Mouse (Mus musculus): ENCODE results near the gene Arhgap8.

DNA sequence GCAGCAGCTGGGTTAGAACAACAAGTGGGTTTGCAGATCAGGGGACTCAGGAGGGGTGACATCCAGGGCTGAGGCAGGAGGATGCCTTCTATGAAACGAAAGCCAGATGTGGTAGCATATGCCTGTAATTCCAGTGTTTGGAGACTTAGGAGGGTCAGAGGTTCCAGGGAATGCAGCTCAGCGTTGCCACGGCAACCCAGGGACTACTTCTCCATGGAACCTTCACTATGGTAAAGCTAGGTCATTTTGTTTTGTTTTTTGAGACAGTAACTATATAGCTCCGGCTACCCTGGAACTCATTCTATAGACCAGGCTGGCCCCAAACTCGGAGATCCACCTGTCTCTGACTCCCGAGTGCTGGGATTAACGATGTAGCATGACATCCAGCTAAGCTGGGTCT lies 18.4 kb downstream of the Arhgap8 start:
- no peak for TF ChIP-seq CTCF (IDR thresholded peaks at IDR 0.05; ENCODE audit: low read depth)
- TF ChIP-seq EP300 (IDR thresholded peaks at IDR 0.05; ENCODE audit: low read depth): no peak
